Mouse (Mus musculus): Measurements from ENCODE around the gene Ces2b.
"Not testable (repeated sequence)": the region's sequence is repeated elsewhere in the genome, so short reads cannot be mapped to it uniquely, and the experiment has no call there.

Gene Ces2b

GRCm38 (mm10) chr8:104831440-104831839 lies at the start of gene Ces2b:
TSS of gene Ces2b (plus strand) at chr8:104831572.
- DNase-seq, result no peak

DNA sequence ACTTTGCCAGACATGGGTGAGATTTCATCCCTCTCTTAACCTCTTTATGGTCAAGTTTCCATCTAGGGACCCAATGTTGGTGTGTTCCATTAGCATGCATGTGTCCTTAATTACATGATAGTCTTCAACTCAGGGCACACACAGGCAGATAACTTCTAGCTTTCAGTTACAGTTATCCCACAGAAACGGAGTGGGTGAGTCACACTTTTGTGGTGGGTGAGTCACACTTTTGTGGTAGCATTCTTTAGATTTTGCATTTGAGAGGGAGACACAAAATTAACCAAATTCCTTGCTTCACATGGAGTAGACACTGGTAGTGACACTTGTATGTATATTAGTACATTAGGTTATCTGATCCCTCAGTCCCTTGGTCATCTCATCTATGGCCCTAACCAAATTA lies 44.3 kb upstream of the Ces2b start:
- DNase-seq, result no peak

- DNase-seq, result no peak
These were observed 42.4 kb upstream of the Ces2b start for GRCm38 (mm10) chr8:104788929-104789328.

DNA sequence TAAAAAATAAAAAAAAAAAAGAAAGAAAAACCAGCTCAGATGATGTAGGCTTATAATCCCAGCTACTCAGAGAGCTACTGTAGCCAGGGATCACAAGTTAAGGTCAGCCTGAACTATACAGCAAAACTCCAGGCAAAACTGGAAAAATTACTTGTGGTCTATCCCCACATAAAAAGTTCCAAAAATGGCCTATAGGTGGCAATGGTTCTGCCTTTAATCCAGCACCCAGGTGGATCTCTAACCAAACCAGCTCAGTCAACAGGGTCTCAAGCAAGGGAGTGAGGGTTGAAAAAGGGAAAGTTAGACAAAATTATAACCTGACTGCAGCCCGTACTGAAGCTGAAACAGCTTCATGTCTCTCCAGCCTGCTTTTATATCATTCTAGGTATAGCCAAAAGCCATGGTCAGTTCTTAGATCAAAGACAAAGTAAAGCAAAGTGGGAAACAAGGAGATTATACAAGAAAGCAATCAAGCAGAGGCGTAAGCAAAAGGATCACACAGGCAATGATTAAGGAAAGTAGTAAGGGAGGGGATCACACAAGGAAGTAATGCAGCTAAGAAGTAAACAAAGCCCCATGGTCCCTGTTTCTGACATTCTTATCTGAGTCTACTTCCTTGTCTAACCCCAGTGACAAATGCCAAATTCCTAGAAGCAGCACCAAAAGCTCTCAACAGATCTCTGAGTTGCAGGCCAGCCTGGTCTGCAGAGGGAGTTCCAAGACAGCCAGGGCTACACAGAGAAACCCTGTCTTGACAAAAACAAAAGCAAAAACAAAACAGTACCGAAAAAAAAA lies 41.3 kb upstream of the Ces2b start:
- no peak for DNase-seq

GRCm38 (mm10) chr8:104799385-104799784 lies 32.0 kb upstream of the Ces2b start:
- DNase-seq, result no peak

DNA sequence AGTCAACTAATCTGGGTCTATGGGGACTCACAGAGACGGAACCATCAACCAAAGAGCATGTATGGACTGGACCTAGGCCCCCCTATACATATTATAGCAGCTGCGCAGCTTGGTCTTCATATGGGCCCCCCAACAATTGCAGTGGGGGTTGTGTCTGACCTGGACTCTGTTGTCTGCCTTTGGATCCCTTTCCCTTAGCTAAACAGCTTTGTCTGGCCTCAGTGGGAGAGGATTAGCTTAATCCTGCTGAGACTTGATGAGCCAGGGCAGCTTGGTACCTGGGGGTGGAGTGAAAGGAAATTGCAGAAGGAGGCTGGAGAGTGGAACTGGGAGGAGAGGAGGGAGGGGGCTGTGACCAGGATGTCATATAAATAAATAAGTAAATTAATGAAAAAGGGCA lies 25.2 kb upstream of the Ces2b start:
- no peak for DNase-seq

DNA sequence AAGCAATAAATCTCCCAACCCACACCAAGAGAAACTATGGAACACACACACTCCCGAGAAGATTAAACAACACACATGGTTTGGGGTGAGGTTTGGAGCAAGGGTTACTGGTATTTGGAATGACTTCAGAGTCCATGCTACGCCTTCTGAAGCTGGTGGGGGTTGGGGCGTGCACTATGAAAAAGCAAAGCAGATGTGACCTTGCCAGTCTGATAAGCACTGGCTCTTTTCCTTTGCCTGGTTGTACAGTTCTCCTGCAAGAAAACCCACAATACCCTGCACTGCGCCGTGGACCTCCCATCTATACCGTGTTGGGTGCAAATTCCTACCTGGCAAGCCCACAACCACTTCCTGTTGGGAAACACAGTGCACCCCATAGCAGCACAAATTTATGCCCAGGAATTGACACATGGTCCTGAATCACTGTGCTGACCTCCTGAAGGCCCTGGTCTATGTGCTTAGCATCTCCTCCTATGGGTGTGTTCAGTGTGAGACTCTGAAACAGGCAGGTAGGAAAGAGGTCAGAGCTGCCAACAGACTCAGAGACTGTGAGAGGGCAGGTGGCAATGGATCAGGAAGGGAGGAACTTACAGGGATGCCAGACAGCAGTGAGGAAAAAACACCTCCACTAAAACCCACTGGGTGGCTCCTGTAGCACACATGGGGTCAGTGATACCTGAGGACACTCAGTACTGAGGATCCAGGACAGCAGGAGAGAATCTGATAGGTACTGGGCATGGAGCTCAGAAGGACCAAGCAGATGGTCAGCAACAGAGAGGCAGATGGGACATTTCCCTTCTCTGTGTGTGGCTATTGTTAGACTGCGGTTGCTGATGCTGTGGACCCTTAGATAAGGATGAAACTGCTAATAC lies 22.6 kb upstream of the Ces2b start:
- DNase-seq, result no peak

DNA sequence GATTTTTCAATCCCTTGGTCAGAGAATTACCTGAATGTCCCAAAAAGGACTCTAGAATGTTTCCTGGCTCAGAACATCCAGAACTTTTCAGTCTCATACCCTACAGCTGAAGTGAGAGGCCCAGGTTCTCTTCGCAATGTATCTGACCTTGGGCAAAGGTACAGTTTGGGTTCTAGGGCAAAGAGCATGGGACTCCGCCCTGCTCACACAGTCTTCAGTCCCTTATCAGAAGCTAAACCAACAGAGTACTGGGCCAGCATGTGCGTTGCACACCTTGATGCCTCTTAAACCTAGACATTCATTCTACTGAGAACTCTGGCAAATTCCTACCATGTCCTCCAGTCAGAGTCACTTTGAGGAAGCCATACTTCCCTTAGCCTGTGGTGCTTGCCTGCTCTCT lies 21.9 kb upstream of the Ces2b start:
- no peak for DNase-seq

GRCm38 (mm10) chr8:104826912-104827311 lies 4.5 kb upstream of the Ces2b start:
- DNase-seq, result no peak

- no peak for DNase-seq
These were observed 3.2 kb upstream of the Ces2b start for GRCm38 (mm10) chr8:104828221-104828620.

- no peak for DNase-seq
These were observed 10.1 kb downstream of the Ces2b start for GRCm38 (mm10) chr8:104841360-104842078.

- DNase-seq, result no peak
These were observed 15.5 kb downstream of the Ces2b start, which contains the start of gene Ces2c for GRCm38 (mm10) chr8:104846831-104847230. TSS of gene Ces2c (plus strand) at chr8:104847068.

- DNase-seq, result no peak
These were observed 16.5 kb downstream of the Ces2b start for GRCm38 (mm10) chr8:104847741-104848462.

GRCm38 (mm10) chr8:104866844-104867531 lies 35.6 kb downstream of the Ces2b start:
- DNase-seq, result not testable (repeated sequence)

GRCm38 (mm10) chr8:104868876-104869275 lies 37.5 kb downstream of the Ces2b start:
- not testable (repeated sequence) for DNase-seq

GRCm38 (mm10) chr8:104886223-104886926 lies 55.0 kb downstream of the Ces2b start:
- DNase-seq, result not testable (repeated sequence)
